Mouse (Mus musculus) erythroblast, embryonic 14.5 days (primary cell): ENCODE measurements around the gene Srek1.

Experiments used
- GATA1 ChIP-seq: IDR thresholded peaks from 2 replicates; pipeline ENCODE4 v1.6.1; 2012; ENCODE audit warnings: low read length, inconsistent platforms, mixed read lengths
- TAL1 ChIP-seq: IDR thresholded peaks from 3 replicates; pipeline ENCODE4 v1.6.1; 2012; ENCODE audit warnings: low read length, inconsistent platforms, mixed read lengths

GRCm38 (mm10) chr13:103711406-103712025 is 62.9 kb downstream of the Srek1 start:
- no peak for TF ChIP-seq GATA1
- no peak for TF ChIP-seq TAL1
